Mouse (Mus musculus): ENCODE measurements around the gene Slit1.

The Slit1 gene

DNA sequence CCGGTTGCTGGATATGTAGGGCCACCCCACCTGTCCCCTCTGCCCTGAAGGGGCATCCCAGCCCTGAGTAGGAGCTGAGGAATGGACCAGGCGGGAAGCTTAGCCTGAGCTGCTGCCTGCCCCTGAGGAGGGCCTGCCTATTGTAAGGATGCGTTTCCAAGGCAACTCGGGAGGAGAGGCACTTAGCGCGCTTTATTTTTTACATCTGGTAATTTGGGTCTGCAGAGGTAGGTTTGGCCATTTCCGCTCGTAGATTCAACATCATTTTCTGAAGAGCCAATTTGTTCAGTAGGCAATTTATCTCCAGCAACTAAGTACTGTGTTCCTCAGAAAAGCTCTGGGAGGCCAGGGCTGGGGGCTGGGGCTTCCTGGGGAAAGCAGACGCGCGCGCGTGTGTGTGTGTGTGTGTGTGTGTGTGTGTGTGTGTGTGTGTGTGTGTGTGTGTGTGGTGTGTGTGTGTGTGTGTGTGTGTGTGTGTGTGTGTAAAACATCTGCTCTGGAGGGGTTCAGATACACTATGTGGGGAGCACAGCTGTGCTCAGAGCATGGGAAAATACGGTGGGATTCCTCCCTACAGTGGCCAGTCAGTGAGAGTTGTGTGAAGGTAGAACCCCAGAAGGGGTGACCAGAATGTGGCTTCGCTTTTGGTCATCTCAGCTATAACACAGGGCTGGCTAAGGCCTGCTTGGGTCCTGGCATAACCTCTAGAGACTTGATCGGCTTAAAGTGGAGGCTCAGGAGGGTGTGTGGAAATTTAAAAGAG lies 130.0 kb downstream of the Slit1 start:
- in situ Hi-C loops (cut with MboI; ENCODE audit: low sequenced_read_pairs) = no loop called here

DNA sequence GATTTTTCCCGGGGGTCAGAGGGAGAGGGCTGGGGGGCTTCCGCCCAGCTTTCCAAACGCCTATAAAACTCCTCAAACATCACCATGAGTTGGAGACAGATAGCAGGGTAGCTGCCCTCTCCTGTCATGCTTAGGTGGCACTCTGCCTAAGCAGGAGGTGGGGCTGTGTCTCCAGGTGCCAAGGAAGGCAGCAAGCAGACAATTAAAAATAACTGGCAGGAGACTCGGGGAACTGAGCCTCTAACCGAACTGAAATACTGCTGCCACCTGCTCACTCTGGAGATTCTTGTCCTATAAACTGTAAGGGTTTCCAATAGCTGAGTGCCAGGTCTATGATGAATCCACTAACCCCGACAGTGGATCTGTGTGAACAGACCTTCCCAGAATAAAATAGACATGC lies 131.8 kb downstream of the Slit1 start:
- in situ Hi-C loops (cut with MboI; ENCODE audit: low sequenced_read_pairs) = no loop called here

DNA sequence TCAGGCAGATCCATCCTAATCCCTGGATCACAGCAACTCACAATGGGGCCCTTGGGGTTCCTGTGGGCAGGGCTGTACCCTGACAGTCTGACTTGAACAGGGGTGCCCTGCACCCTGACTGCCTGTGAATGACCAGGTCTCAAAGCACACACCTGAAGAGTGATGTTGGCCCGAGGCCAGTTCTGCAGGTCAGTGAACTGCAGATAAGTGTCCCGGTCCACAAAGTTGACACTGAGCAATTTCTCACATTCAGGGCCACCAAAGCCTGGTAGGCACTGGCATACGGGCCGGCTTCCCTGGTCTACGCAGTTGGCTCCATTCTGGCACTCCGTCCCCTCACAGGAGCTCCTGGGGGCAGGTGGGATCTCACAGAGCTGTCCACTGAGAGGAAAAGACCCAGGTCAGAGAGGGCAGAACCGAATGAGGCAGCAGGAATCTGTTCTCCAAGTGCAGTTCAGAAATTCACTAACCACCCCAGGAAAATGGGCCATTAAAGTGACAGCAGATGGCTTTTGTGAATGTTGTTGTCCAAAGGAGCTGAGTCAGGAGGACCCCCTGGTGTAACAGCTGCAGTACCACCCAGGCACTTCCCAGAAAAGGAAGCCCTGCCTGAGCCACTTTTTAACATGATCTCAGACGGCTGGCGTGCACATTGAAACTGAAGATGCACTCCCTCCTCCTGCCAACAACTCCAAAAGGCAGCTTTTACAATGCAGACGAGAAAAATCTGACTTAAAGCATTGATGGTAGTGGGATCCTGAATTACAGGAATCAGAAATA lies 137.1 kb downstream of the Slit1 start:
- in situ Hi-C loops (cut with MboI; ENCODE audit: low sequenced_read_pairs) = no loop called here

DNA sequence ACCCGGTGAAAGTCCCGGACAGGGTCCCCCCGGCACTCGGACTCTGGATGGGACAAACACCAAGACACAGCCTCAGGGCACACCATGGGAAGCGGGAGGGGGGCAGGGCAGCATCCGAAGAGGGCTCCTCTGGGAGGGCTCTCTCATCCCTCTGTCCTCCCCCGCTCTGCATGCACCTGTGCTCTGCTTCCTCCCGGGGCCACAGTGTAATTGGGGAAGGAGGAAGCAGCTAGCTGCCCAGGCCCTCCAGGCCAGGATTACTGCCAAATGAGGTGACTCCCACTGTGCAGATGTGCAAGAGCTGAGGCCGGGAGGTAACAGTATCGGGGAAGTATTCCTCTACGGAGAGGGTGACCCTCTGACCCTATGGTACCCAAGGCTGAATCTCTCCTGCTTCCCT lies 142.8 kb downstream of the Slit1 start:
- in situ Hi-C loops (cut with MboI; ENCODE audit: low sequenced_read_pairs) = no loop called here

DNA sequence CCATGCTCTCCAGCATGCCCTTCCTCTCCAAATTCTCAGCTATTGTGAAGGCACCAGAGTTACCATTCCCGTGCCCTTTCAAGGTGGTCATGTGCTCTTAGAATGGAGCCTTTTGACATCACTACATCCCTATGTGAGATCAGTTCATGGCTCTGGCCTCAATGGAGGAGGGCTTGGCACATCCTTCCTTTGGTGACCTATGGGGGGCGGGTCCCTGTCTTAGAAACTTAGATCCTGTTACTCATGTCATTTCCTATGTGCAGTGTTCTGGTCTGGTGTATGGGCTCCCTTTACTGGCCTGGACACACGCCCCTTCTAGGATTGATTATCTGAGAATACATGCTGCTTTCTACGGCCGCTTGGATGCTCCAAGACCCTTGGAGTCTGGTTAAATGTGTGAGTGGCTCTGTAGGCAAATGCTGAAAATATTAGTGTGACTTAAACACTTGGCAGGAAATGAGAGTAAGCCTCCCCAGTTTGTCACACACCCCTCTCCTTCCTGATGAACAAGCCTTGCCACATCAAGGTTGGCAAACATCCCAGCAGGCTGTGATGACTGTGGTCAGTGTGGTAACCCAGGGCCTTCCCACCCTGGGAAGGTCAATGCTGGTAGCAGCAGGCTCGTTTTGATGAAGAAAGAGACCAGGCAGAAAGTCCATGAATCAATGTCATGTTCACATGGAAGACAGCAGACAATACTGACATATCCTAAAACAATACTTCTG lies 146.1 kb downstream of the Slit1 start:
- in situ Hi-C loops (cut with MboI; ENCODE audit: low sequenced_read_pairs) = no loop called here

DNA sequence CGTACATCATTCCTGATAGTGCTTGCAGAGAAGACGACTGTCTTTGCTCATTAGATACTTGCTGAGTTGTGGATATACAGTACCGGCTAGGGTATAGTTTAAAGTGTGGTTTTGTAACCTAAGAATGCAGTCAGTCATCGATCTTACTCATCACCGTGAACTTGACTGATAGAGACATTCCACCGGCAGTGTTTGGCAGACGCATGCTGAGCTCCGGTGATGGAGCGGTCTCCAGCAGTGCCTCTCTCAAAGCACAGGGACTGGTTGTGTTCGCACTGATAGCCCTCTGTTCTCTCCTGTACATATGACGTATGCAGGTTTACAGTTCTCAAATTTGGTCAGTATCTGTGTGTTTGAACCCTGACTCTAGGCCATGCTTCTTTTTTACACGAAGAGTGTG lies 151.7 kb downstream of the Slit1 start:
- in situ Hi-C loops (cut with MboI; ENCODE audit: low sequenced_read_pairs) = no loop called here

DNA sequence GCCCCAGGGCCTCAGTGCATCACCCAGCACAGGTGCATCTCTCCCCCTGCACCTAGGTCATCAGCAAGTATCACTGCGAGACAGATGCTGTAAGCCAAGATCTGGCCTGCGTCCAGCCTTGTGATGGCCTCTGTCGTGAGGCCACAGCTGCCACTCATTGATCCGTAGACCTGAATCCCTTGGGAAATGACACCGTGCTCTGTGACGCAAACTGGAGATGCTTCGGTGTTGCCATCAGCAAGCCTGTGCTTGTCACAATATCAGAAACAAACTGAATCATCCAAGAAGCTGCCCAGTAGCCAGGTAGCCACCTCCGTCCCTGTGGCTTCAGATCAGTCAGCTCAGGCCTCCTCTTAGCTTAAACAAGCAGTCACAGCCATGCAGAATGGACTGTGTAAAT lies 153.8 kb downstream of the Slit1 start:
- in situ Hi-C loops (cut with MboI; ENCODE audit: low sequenced_read_pairs) = no loop called here

DNA sequence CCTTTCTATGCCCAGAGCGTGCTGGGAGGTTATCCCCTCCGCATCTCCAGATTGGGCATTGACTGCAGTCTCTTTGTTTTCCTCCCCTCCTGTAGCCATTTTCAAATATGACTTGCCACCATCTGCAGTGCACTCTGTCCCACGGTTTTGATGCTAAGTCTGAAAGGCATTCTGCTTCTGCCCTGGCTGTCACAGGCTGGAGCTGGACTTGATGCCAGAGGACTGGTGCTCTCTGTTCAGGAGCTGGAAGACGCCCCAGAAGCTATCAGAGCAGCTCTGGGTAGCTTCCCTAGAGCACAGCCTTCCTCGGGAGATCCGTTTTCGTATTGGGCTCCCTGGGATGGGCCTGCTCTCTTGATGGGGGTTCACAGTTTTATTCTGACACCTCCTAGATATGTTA lies 154.4 kb downstream of the Slit1 start:
- in situ Hi-C loops (cut with MboI; ENCODE audit: low sequenced_read_pairs) = no loop called here

DNA sequence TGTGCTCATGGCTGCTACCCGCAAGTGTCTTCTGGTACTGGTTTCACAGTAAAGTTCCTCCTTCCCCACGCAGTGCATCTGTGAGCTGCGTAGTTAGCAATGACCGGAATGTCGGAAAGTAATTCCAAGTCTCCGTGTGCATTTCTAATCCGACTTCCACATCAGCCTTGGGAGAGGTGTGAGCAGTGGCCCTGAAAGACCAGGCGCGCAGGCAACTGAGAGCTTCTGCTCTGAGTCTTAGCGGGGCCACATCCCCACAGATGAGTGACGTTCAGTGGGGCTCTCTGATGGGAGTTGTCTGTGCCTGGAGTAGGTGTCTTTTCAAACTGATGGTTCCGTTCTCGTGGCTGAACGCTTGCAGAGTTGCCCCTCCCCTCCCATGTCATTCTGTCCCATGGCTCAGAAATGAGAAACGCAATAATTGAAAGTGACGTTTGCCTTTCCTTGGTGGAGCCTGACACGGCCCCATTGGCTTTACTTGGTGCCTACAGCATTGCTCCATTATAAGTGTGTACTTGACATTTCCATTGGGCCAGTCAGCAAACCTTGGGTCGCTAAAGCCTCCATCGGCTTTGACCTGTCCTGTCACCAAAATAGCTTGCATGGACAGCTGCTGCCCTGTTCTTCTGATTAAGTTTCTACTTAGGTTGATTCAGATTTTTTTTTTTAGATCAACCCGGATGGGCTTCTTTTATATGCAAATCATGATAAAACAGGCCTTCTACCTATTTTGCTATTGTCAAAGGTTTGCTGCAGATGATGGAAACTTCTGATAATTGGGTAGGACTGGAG lies 155.8 kb downstream of the Slit1 start:
- in situ Hi-C loops (cut with MboI; ENCODE audit: low sequenced_read_pairs) = no loop called here

DNA sequence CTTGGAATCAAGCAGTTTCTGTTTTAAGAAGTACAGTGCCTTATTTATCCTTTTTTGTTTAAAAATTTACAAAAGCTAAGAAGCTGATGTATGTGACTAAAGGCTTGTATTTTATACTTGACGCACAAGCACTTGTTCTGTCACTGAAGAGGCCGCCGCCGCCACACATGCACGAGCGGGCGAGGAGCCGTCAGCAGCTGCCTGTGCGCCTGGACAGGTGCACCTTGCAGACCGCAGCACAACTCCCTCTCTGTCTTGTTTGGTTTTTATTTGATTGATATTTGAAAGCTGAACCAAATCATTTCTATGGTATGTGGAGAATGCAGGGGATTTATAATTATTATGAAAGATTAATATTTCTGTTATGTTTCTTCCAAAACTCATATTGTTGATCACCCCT lies 156.7 kb downstream of the Slit1 start:
- in situ Hi-C loops (cut with MboI; ENCODE audit: low sequenced_read_pairs) = no loop called here

DNA sequence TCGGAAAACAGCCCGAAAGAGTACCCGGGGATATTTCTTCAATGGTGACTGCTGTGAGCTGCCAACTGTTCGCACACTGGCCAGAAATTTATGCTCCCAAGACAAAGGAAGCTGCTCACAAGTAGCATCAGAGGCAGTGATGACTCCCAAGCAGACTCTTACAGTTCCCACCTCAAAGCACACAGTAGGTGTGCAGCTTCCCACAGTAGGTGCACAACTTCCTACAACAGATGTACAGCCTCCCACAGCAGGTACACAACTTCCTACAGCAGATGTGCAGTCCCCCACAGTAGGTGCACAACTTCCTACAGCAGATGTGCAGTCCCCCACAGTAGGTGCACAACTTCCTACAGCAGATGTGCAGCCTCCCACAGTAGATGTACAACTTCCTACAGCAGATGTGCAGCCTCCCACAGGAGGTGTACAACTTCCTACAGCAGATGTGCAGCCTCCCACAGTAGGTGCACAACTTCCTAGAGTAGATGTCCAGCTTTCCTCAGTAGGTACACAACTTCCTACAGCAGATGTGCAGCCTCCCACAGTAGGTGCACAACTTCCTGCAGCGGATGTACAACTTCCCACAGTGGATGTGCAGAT lies 160.4 kb downstream of the Slit1 start:
- in situ Hi-C loops (cut with MboI; ENCODE audit: low sequenced_read_pairs) = no loop called here

DNA sequence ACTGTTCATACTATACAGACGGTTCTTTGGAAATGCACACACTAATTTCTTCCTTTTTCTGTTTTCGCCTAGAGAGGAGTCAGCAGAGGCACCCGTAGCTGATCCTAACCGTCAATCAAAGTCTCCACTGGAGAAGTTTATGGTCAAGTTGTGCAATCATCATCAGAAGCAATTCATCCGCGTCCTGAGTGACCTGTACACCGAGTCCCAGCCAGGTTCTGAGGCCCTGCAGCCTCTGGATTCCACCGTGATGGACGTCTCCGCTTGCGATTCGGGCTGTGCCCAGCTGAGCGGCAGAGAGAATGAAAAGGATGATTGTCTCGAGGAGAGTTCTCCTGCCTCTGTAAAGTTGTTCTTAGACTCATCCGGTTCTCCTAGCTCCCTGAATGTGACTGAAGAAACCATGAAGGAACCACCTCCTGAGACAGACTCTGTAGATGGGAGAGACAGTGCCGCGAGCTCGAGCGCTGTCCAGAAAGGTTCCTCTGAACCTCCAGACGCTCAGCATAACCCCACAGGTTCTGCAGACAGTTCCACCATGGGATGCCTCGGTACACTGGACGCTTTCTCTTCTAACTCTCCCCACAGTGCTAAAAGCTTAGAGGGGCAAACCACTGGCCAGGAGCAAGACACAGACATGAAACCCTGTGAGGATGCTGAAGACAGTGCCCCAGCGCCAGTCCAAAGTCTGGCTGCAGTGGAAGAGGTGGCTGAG lies 161.6 kb downstream of the Slit1 start, which contains the start of gene Gm340:
Gene Gm340, plus strand, starts transcription at position 665 of the 715 bp plus-strand sequence.
- in situ Hi-C loops (cut with MboI; ENCODE audit: low sequenced_read_pairs) = no loop called here

DNA sequence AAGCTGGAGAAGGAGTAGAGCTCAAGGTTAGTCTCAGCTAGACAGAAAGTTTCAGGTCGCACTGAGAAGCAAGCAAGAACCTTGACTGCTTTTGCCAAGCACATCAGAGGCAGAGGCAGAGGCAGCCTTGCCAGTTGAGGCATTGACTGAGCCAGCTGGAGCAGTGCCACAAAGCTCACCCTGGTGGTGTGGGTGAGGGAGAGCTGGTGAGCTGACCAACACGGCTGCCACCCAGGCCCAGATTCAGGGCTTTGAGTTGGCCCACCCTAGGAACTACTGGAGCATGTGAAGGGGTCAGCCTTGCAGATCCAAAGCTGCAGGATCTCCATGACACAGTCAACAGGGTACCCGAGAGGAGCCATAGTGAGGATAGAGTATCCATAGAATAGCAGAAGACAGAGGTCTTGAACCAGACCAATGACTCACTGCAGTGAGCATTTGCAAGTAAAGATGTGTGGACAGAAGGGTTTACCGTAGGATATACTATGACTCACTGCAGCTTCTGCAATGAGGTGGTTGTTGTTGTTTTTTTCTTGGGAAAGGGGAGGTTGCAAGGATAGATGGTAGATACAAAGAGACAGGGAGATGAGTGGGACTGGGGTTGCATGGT lies 164.0 kb downstream of the Slit1 start:
- in situ Hi-C loops (cut with MboI; ENCODE audit: low sequenced_read_pairs) = no loop called here

DNA sequence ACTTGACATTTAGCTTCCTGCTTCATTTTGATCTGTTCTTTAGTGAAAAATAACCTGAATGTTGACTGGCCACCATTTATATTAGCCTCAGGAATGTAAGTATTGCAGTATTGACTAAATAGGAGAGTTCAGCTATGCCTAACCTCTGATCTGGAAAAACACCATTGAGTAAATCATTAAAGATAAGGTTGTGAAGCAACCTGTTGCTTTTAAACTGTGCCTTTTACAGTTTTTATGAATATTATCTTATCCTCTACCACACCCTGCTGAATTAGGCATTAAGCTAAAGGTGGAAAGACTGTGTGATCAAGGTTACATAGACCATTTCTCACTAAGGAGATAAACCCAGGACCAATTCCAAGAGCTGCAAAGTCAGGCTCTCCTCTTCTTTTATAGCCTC lies 165.9 kb downstream of the Slit1 start:
- in situ Hi-C loops (cut with MboI; ENCODE audit: low sequenced_read_pairs) = no loop called here

DNA sequence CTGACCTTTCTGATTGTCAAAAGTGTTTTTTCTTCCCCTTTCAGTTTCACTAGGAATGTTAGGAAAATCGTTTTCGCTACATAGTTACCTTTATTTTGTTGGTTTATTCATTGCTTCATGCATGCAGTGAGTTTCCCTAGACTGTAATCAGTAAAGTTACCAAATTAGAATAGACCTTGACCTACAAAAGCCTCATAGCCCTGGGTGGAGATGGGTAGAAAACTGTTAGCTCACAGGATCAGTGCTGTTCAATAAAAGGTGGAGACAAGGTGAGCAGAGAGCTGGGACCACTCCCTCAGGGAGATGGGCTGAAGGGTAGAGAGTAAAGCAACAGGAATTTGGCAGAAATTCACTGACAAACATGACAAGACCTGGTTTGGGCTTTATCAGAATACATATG lies 169.8 kb downstream of the Slit1 start:
- in situ Hi-C loops (cut with MboI; ENCODE audit: low sequenced_read_pairs) = no loop called here

DNA sequence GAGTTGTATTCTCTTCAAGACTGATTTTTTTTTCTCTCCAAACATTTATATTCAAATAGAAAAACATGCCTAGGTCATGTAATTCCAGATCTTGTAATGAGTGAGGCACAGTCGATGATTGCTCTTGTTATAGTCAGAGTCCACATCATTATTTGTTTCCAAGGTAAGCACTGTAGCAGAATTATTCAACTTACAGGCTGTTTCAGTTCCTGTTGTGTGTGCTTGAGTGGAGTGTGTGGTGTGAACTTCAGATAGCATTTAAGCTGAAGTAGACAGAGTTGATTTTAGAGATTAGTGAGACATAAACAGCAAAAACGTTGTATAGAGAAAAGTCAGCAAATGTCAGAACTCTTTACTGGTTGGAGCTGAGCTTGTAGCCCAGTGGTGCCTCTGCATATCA lies 174.7 kb downstream of the Slit1 start:
- in situ Hi-C loops (cut with MboI; ENCODE audit: low sequenced_read_pairs) = no loop called here

DNA sequence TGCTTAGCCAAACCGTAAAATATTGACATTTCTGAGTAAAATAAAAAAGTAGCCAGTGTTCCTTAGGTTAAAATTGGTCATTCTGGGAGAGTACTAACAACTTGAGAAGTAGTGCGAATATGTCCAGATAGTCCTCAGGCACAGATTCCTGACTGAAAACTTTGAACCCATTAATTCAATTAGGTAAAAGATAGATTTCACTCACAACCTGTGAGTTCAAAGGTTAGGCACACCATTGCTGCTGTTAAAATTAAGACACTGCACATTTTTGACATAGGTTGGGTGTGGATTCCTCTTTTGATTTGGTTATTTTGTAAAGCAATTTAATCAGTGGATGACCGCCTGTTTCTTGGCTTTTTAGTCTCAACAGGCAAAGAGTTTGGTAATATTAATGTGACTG lies 182.6 kb downstream of the Slit1 start:
- in situ Hi-C loops (cut with MboI; ENCODE audit: low sequenced_read_pairs) = no loop called here

DNA sequence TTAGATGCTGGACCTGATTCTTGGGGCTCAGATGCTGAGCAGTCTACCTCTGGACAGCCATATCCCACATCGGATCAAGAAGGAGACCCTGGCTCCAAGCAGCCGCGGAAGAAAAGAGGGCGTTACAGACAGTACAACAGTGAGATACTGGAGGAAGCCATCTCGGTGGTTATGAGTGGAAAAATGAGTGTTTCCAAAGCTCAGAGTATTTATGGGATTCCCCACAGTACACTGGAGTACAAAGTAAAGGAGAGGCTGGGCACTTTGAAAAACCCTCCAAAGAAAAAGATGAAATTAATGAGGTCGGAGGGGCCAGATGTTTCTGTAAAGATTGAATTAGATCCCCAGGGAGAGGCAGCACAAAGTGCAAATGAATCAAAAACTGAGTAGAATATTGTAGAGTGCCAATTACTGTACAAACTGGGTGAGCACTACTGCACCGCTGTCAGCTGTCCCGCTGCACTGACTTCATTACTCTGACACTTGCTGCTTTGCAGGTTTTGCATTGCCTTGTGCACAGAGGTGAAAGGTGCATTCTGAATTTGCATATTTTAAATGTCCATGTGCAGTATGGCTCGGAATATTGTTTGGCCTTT lies 184.5 kb downstream of the Slit1 start:
- in situ Hi-C loops (cut with MboI; ENCODE audit: low sequenced_read_pairs) = no loop called here

DNA sequence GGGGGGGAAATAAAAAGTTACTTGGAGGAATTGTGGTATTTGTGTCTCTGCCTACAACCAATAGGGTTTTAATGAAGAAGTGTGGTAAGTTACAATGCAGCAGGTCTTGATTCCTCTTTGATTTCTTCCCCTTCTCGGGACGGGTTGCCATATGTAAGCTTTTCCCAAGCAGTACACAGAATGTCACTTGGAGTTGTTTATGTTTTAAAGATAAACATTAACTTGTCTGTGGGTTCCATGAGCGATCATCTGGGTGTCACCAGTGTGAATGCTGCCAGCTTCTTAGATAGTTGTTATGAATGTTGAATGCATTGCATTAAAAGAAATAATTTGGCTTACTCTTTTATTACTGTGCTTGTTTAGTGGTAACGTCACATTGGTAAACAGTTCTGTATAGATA lies 186.0 kb downstream of the Slit1 start:
- in situ Hi-C loops (cut with MboI; ENCODE audit: low sequenced_read_pairs) = no loop called here

Data from CH12F3 (cell line).